Mouse (Mus musculus) hindbrain, embryonic 12.5 days (tissue): Measurements from ENCODE around the gene Mark3. TPM values are rescaled to one million over a fixed set of nuclear protein-coding genes. Genes with fewer than 3 reads are reported as not detected.
A peak's percentile ranks its signal among the peaks of the same experiment; 100 is the strongest.

Experiments
- ATAC-seq: fragments of 200-750 bp; cut with Nextera tagmentation; 2 replicates; pipeline ENCODE4 v1.8.0; 2017; ENCODE audit warnings: moderate TSS enrichment; ENCODE audit not compliant: low FRiP score
- H3K27ac ChIP-seq: fragments of 300-500 bp; sonication (generic); 2 replicates; pipeline ENCODE4 v1.5.1; 2016; ENCODE audit warnings: mild to moderate bottlenecking
- H3K27me3 ChIP-seq: fragments of 300-500 bp; sonication (generic); 2 replicates; pipeline ENCODE4 v1.6.1; 2016; ENCODE audit warnings: mild to moderate bottlenecking
- H3K36me3 ChIP-seq: fragments of 300-500 bp; sonication (generic); 2 replicates; pipeline ENCODE4 v1.6.1; 2016; ENCODE audit warnings: mild to moderate bottlenecking
- H3K4me1 ChIP-seq: fragments of 300-500 bp; sonication (generic); 2 replicates; pipeline ENCODE4 v1.6.1; 2016
- H3K4me2 ChIP-seq: fragments of 300-500 bp; sonication (generic); replicated peaks from 2 replicates; pipeline ENCODE4 v1.6.1; 2016; ENCODE audit warnings: mild to moderate bottlenecking
- H3K4me3 ChIP-seq: fragments of 300-500 bp; sonication (generic); 2 replicates; pipeline ENCODE4 v1.5.1; 2016; ENCODE audit warnings: mild to moderate bottlenecking
- H3K9ac ChIP-seq: fragments of 300-500 bp; sonication (generic); 2 replicates; pipeline ENCODE4 v1.6.1; 2016; ENCODE audit warnings: mild to moderate bottlenecking, moderate library complexity
- H3K9me3 ChIP-seq: fragments of 300-500 bp; sonication (generic); replicated peaks from 2 replicates; pipeline ENCODE4 v1.6.1; 2016; ENCODE audit warnings: mild to moderate bottlenecking
- WGBS: fragments of 180-500 bp; shearing (Covaris S2); methylation state at CpG from one replicate; pipeline ENCODE4 v1.1.7; 2016; 5-methylcytosine and 5-hydroxymethylcytosine counted together
- polyA plus RNA-seq: library from polyadenylated mRNA; unstranded; fragments of >200 nt; fragmentation: Nextera tagmentation; extraction: Ambion mirVana; gene quantifications from 2 replicates; pipeline ENCODE4 v1.2.1, GENCODE M21; 2016

The Mark3 gene
- polyA plus RNA-seq, 1 experiment from 2014 or later, result 80.7 TPM

- ATAC-seq, result peak; percentile 59
- under 1% methylated on average over 34 of the region's 34 CpGs for WGBS
- peaks cover 27% of the 10 kb centered on the region for H3K36me3 ChIP-seq
- peaks cover 19% of the 10 kb centered on the region for H3K27me3 ChIP-seq
- peak overlapping the region; percentile 90 for H3K4me2 ChIP-seq
- H3K27ac ChIP-seq, result peak overlapping the region; percentile 90
- peak overlapping the region; percentile 91 for H3K9ac ChIP-seq
- no peaks in the 10 kb centered on the region for H3K9me3 ChIP-seq
- H3K4me1 ChIP-seq, result peaks cover 36% of the 10 kb centered on the region
- peak overlapping the region; percentile 87 for H3K4me3 ChIP-seq
Measured at GRCm38 (mm10) chr12:111671431-111671902, 97.1 kb downstream of the Mark3 start.

DNA sequence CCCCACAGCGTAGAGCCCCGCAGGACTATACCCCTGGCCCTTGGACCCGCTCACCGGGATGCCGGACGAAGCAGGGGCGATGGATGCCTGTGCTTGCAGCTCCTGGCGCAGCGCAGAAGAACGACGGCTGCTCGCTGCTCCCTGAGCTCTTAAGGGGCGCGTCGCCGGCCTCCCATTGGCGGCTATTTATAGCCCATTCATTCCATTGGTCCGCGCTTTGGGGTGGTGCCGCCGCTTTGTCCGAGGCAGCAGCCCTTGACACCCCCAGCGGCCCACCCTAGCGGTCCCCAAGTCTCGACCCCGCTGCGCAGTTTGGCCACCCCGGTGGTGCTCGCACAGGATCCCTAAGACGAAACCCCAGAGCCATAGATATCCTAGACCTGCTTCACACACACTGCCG lies 97.9 kb downstream of the Mark3 start, which contains the start of gene Ckb:
Ckb (minus strand) TSS at position 163 of the 400 bp plus-strand sequence.
- H3K4me1 ChIP-seq, result peaks cover 39% of the 10 kb centered on the region
- peak; percentile 81 for ATAC-seq

GRCm38 (mm10) chr12:111672581-111672980 lies 98.3 kb downstream of the Mark3 start:
- peak overlapping the region; percentile 91 for H3K9ac ChIP-seq
- peaks cover 21% of the 10 kb centered on the region for H3K36me3 ChIP-seq
- peak overlapping the region; percentile 90 for H3K4me2 ChIP-seq
- ATAC-seq, result no peak
- no peaks in the 10 kb centered on the region for H3K9me3 ChIP-seq
- peak overlapping the region; percentile 90 for H3K27ac ChIP-seq
- WGBS, result 10% methylated on average over 12 of the region's 12 CpGs
- peak overlapping the region; percentile 87 for H3K4me3 ChIP-seq
- peaks cover 43% of the 10 kb centered on the region for H3K4me1 ChIP-seq
- H3K27me3 ChIP-seq, result peaks cover 19% of the 10 kb centered on the region

More for the DNA sequence above, 97.9 kb downstream of the Mark3 start, which contains the start of gene Ckb:
- H3K4me2 ChIP-seq, result peak within 1 kb of the TSS; percentile 90
- no peaks in the 10 kb centered on the region for H3K9me3 ChIP-seq
- H3K36me3 ChIP-seq, result peaks cover 25% of the 10 kb centered on the region
- peak within 1 kb of the TSS; percentile 91 for H3K9ac ChIP-seq
- H3K27me3 ChIP-seq, result peaks cover 19% of the 10 kb centered on the region
- H3K4me3 ChIP-seq, result peak within 1 kb of the TSS; percentile 87
- WGBS, result under 1% methylated on average over 31 of the region's 31 CpGs
- H3K27ac ChIP-seq, result peak within 1 kb of the TSS; percentile 90

DNA sequence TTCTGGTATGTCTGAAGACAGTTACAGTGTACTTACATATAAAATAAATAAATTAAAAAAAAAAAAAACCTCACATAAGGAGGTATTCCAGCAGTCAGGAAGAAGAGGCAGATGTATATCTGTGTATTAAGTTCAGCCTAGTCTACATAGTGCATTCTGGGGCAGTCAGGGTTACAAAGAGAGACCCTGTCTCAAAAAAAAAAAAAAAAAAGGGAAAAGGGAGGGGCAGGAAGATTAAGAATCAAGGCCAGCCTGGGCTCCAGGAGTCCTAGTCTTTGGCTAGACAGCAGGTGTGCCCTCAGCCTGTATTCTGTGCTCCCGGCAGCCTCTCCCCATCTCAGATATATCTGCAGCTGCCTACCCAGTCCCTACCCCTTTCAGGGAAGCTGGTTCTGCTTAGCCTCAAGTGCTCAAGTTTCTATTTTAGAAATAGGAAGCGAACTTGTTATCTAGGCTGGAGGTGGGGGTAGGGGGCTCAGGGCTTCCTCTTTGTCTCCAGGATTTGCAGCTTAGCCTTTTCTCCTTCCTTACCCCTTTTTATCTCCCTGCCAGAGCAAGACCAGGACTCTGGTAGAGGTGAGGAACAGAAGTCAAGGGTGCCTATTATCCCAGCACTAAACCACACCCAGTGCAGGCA lies 100.6 kb downstream of the Mark3 start:
- WGBS, result 57% methylated on average over 2 of the region's 2 CpGs
- peaks cover 19% of the 10 kb centered on the region for H3K27me3 ChIP-seq
- H3K4me1 ChIP-seq, result peaks cover 39% of the 10 kb centered on the region
- H3K9me3 ChIP-seq, result no peaks in the 10 kb centered on the region
- no peak overlapping the region for H3K4me2 ChIP-seq
- H3K36me3 ChIP-seq, result peaks cover 7% of the 10 kb centered on the region; the same call in 1 of the 2 replicates
- no peak overlapping the region for H3K9ac ChIP-seq
- no peak for ATAC-seq
- H3K27ac ChIP-seq, result no peak overlapping the region
- no peak overlapping the region for H3K4me3 ChIP-seq

DNA sequence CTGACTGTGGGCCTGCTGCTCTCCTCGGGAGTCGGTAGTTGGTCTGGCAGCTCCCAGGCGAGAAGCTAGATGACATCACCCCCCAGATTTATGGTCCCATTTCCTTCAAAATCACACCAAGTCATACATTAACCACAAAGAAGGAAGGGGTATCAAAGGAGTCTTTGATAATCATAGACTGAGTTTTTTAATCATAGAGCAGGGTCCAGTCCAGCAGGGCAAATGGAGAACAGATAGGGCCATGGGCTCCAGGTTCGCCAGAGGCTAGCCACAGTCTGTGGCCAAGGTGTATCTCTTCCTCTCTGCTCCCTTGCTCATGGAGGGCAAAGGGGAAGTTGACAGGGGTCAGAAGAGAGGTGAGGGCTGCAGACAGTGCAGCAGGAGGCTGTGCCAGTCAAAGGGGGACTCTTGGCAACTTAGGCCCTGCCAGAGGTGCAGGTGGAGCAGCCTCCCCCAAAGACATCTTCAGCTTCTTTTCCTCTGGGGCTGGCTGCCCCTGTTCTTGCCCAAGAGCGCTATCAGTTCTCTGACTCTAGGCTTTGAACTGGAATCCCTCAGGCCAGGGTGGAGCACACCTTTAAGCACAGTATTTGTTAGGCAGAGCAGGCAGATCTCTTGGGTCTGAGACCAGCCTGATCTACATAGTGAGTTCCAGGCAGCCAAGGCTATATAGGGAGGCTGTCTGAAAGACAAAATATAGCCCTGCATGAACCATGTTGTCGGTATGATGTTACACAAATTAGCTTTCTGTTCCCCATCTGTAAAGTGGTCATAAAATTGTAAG lies 101.7 kb downstream of the Mark3 start:
- Histone ChIP-seq H3K27me3 (peaks cover 19% of the 10 kb centered on the region), H3K4me3 (no peak overlapping the region), H3K27ac (no peak overlapping the region), H3K9ac (no peak overlapping the region), H3K4me2 (no peak overlapping the region), H3K9me3 (no peaks in the 10 kb centered on the region), H3K36me3 (peaks cover 8% of the 10 kb centered on the region), H3K4me1 (peaks cover 31% of the 10 kb centered on the region)
- ATAC-seq, result no peak
- 86% methylated on average over 6 of the region's 6 CpGs for WGBS

DNA sequence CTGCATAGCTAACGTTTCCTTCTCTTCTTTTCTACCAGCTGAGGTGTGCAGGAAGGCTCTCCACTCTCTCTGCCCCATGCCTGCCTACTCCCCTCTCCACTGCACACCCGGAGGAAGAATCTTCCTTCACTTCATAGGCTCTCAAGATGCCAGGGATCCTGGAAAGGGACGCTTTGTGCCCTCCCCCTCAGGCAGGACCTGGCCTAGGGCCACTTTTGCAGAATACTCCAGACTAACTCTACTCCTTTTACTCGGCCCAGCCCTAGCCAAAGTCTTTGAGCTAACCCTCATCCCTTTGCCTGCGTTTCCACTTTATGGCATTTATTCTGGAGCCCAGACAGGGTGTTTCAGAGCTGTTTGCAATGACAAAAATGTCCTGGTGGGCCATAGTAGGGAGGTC lies 103.1 kb downstream of the Mark3 start:
- Histone ChIP-seq H3K4me3 (peak overlapping the region; percentile 84), H3K9ac (peak overlapping the region; percentile 72), H3K4me2 (peak overlapping the region; percentile 98), H3K36me3 (peaks cover 20% of the 10 kb centered on the region), H3K27ac (peak overlapping the region; percentile 92), H3K4me1 (peaks cover 29% of the 10 kb centered on the region), H3K9me3 (no peaks in the 10 kb centered on the region), H3K27me3 (peaks cover 19% of the 10 kb centered on the region)
- 14% methylated on average over 5 of the region's 5 CpGs for WGBS
- peak; percentile 36 for ATAC-seq

GRCm38 (mm10) chr12:111677882-111678669 lies 103.8 kb downstream of the Mark3 start, which contains the start of gene Trmt61a:
Gene Trmt61a (plus strand): TSS chr12:111678105.
- Histone ChIP-seq H3K36me3 (peaks cover 24% of the 10 kb centered on the region), H3K9ac (peak within 1 kb of the TSS; percentile 72), H3K27ac (peak within 1 kb of the TSS; percentile 92), H3K4me3 (peak within 1 kb of the TSS; percentile 84), H3K27me3 (peaks cover 16% of the 10 kb centered on the region), H3K4me2 (peak within 1 kb of the TSS; percentile 98), H3K9me3 (no peaks in the 10 kb centered on the region), H3K4me1 (peaks cover 26% of the 10 kb centered on the region)
- under 1% methylated on average over 51 of the region's 51 CpGs for WGBS
- ATAC-seq, result peak; percentile 88

DNA sequence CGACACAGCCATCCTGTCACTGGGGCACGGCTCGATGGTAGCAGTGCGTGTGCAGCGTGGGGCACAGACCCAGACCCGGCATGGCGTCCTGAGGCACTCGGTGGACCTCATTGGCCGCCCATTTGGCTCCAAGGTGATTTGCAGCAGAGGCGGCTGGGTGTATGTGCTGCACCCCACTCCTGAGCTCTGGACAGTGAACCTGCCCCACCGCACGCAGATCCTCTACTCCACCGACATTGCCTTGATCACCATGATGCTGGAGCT lies 104.3 kb downstream of the Mark3 start:
- Histone ChIP-seq H3K4me1 (peaks cover 26% of the 10 kb centered on the region), H3K27ac (no peak overlapping the region), H3K4me3 (peak overlapping the region; percentile 84), H3K9ac (peak overlapping the region; percentile 72), H3K36me3 (peaks cover 24% of the 10 kb centered on the region), H3K9me3 (no peaks in the 10 kb centered on the region), H3K4me2 (peak overlapping the region; percentile 98), H3K27me3 (peaks cover 15% of the 10 kb centered on the region)
- WGBS, result 10% methylated on average over 13 of the region's 13 CpGs
- no peak; the same call in 1 of the 2 replicates for ATAC-seq

DNA sequence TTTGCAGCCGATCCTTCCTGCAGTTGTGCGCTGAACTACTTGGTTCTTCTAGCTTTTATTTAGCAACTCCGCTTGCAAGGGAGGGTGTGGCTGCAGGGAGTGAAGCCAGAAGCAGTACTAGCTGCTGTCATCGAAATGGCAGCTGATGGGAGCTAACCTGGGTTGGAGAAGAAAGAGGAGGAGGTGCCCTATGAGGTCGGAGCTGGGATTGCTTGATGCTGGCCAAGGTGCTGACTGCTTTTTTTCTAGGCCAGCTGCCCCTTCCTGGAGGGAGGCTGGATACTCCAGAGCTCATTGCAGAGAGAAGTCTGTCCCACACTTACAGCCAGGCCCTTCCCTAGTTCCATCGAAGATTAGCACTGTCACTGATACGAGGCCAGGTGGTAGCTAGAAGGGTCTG lies 104.7 kb downstream of the Mark3 start:
- Histone ChIP-seq H3K9me3 (no peaks in the 10 kb centered on the region), H3K4me2 (peak overlapping the region; percentile 98), H3K27ac (no peak overlapping the region), H3K4me1 (peaks cover 26% of the 10 kb centered on the region), H3K36me3 (peaks cover 24% of the 10 kb centered on the region), H3K27me3 (peaks cover 12% of the 10 kb centered on the region), H3K4me3 (peak overlapping the region; percentile 84), H3K9ac (peak overlapping the region; percentile 72; the same call in 1 of the 2 replicates)
- ATAC-seq, result no peak
- 56% methylated on average over 7 of the region's 7 CpGs for WGBS

GRCm38 (mm10) chr12:111680661-111681060 lies 106.3 kb downstream of the Mark3 start:
- ATAC-seq, result no peak
- Histone ChIP-seq H3K9ac (no peak overlapping the region), H3K9me3 (no peaks in the 10 kb centered on the region), H3K4me3 (no peak overlapping the region), H3K4me2 (no peak overlapping the region), H3K27me3 (0 out of 2 replicates have a peak, but pooled peaks cover 4% of the 10 kb centered on the region), H3K4me1 (peaks cover 26% of the 10 kb centered on the region), H3K27ac (no peak overlapping the region), H3K36me3 (peaks cover 24% of the 10 kb centered on the region)
- WGBS, result 91% methylated on average over 13 of the region's 13 CpGs

DNA sequence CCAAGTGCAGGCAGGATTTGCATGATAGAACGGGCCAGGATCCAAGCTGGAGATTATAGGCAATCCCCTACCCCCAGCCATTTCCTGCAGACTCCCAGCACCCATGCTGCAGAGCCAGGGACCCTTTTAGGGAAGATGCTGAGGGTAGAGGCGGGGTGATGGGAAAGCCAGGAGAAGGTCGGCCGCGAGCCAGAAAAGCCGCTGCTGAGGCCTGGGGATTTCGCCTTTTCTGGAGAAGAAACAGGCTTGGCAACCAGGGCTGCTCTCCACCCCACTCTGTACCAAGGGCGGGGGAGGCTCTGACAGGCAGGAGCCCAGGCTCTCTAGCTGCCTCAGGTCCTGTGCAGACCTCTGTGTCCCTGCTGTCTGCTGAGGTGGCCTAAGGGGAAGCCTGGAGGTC lies 107.0 kb downstream of the Mark3 start:
- WGBS, result 87% methylated on average over 8 of the region's 8 CpGs

DNA sequence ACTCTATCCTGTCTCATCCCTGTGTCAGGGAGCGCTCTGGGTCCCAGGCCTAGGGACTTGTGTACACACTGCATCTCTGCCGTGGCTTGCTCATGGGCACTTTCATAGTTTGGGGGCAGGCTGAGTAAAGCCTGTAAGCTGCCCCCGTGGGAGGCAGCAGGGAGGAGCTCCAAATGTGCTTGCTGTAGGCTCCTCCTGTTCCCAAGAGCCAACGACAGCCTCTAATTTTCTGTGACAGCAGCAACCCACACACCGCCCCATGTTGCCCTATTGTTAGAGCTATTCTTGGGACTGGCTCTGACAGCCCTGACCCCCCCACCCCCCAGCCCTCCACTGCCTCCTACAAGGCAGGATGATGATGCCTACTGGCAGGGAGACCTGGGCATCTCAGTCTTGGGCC lies 107.7 kb downstream of the Mark3 start:
- Histone ChIP-seq H3K4me1 (peaks cover 25% of the 10 kb centered on the region), H3K27ac (no peak overlapping the region)
- WGBS, result 82% methylated on average over 5 of the region's 5 CpGs

More for the DNA sequence above, 107.0 kb downstream of the Mark3 start:
- Histone ChIP-seq H3K27me3 (no peaks in the 10 kb centered on the region), H3K9me3 (no peaks in the 10 kb centered on the region), H3K27ac (no peak overlapping the region), H3K9ac (peak overlapping the region; percentile 41; the same call in 1 of the 2 replicates), H3K4me1 (peaks cover 26% of the 10 kb centered on the region), H3K36me3 (peaks cover 24% of the 10 kb centered on the region), H3K4me2 (no peak overlapping the region), H3K4me3 (no peak overlapping the region)
- ATAC-seq, result no peak

More for the DNA sequence above, 107.7 kb downstream of the Mark3 start:
- Histone ChIP-seq H3K4me2 (no peak overlapping the region), H3K9me3 (no peaks in the 10 kb centered on the region), H3K36me3 (peaks cover 24% of the 10 kb centered on the region), H3K4me3 (no peak overlapping the region), H3K27me3 (no peaks in the 10 kb centered on the region), H3K9ac (no peak overlapping the region)
- no peak for ATAC-seq
